Mouse (Mus musculus): Measurements from ENCODE around the gene Fstl5. TPM values are rescaled to one million over a fixed set of nuclear protein-coding genes. Genes with fewer than 3 reads are reported as not detected.

The Fstl5 gene
- polyA plus RNA-seq, 2 experiments, result 0.23 to 1.1 TPM

GRCm38 (mm10) chr3:76593148-76593547, 519.1 kb downstream of the Fstl5 start:
- Histone ChIP-seq H3K36me3 (ENCODE audit: control insufficient read depth, insufficient read depth, low read length) (no peaks in the 10 kb centered on the region), H3K27me3 (ENCODE audit: control insufficient read depth, insufficient read depth, low read length) (no peaks in the 10 kb centered on the region), H3K27ac (replicated peaks; ENCODE audit: low read depth, low read length) (no peak overlapping the region), H3K9me3 (ENCODE audit: control insufficient read depth, low read length) (no peaks in the 10 kb centered on the region), H3K9ac (ENCODE audit: low read depth, low read length, severe bottlenecking) (no peak overlapping the region), H3K4me2 (replicated peaks; ENCODE audit: low read depth, low read length, severe bottlenecking) (no peak overlapping the region), H3K4me1 (ENCODE audit: control insufficient read depth, insufficient read depth, low read length) (no peaks in the 10 kb centered on the region), H3K4me3 (replicated peaks; ENCODE audit: low read length) (no peak overlapping the region)
- no peak for TF ChIP-seq POLR2A (IDR thresholded peaks at IDR 0.05; ENCODE audit: borderline replicate concordance, extremely low read depth, insufficient read depth, insufficient read length)
- 71% methylated on average over 4 of the region's 4 CpGs for WGBS
- ATAC-seq (ENCODE audit: low FRiP score, low read depth), result no peak
- no peak for DNase-seq (ENCODE audit: low spot score)

DNA sequence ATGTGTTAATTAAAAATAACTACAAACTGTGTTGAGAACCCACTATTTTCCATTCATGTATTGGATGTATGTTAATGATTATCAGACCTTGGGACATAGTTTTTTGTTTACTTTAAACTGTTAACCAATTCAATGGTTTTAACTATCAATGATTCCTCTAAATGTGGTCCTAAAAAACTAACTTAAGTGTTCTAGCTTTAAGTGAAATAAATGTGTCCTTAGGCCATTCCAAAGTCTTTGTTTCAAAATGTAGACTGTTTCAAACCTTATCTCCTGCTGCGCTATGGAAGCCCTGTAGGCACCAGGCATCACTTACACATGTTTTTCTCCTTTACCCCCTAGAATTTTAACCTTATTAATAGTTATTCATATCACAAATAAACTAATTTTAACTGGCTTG, 546.0 kb downstream of the Fstl5 start:
- Histone ChIP-seq H3K27ac (replicated peaks; ENCODE audit: low read depth, low read length) (no peak overlapping the region), H3K36me3 (ENCODE audit: control insufficient read depth, insufficient read depth, low read length) (no peaks in the 10 kb centered on the region), H3K9me3 (ENCODE audit: control insufficient read depth, low read length) (no peaks in the 10 kb centered on the region), H3K27me3 (ENCODE audit: control insufficient read depth, insufficient read depth, low read length) (no peaks in the 10 kb centered on the region), H3K4me3 (replicated peaks; ENCODE audit: low read length) (no peak overlapping the region), H3K4me2 (replicated peaks; ENCODE audit: low read depth, low read length, severe bottlenecking) (no peak overlapping the region), H3K9ac (ENCODE audit: low read depth, low read length, severe bottlenecking) (no peak overlapping the region), H3K4me1 (ENCODE audit: control insufficient read depth, insufficient read depth, low read length) (no peaks in the 10 kb centered on the region)
- no peak for DNase-seq (ENCODE audit: low spot score)
- WGBS, result 91% methylated on average over 1 of the region's 1 CpGs
- ATAC-seq (ENCODE audit: low FRiP score, low read depth), result no peak
- TF ChIP-seq POLR2A (IDR thresholded peaks at IDR 0.05; ENCODE audit: borderline replicate concordance, extremely low read depth, insufficient read depth, insufficient read length), result no peak

- Histone ChIP-seq H3K4me2 (replicated peaks; ENCODE audit: low read depth, low read length, severe bottlenecking) (no peak overlapping the region), H3K36me3 (ENCODE audit: control insufficient read depth, insufficient read depth, low read length) (no peaks in the 10 kb centered on the region), H3K9ac (ENCODE audit: low read depth, low read length, severe bottlenecking) (no peak overlapping the region), H3K4me1 (ENCODE audit: control insufficient read depth, insufficient read depth, low read length) (no peaks in the 10 kb centered on the region), H3K9me3 (ENCODE audit: control insufficient read depth, low read length) (no peaks in the 10 kb centered on the region), H3K4me3 (replicated peaks; ENCODE audit: low read length) (no peak overlapping the region), H3K27me3 (ENCODE audit: control insufficient read depth, insufficient read depth, low read length) (no peaks in the 10 kb centered on the region), H3K27ac (replicated peaks; ENCODE audit: low read depth, low read length) (no peak overlapping the region)
- TF ChIP-seq POLR2A (IDR thresholded peaks at IDR 0.05; ENCODE audit: borderline replicate concordance, extremely low read depth, insufficient read depth, insufficient read length), result no peak
- ATAC-seq (ENCODE audit: low FRiP score, low read depth) (no peak), DNase-seq (ENCODE audit: low spot score) (no peak)
- WGBS, result 80% methylated on average over 1 of the region's 1 CpGs
These were observed 580.2 kb downstream of the Fstl5 start for GRCm38 (mm10) chr3:76654243-76654642.

DNA sequence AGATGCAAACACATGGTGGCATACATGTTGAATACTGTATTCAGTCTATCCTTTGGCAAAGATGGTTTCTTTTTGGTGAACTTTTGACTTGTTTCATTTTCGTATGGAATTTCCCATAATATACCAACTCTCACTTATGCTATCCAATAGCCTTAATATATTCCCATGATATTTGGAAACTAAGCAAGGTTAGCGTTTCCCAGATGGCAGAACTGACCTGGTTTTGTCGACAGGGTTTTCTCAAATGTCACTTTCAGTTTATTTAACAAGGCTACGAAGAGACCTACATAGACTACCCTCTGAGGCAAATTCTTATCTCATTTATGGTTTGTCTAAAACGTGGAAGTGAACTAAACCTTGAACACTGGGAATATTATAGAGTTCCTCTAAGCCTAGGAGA, 596.8 kb downstream of the Fstl5 start:
- 61% methylated on average over 5 of the region's 5 CpGs for WGBS
- no peak for TF ChIP-seq POLR2A (IDR thresholded peaks at IDR 0.05; ENCODE audit: borderline replicate concordance, extremely low read depth, insufficient read depth, insufficient read length)
- no peaks in the 10 kb centered on the region for H3K9me3 ChIP-seq (ENCODE audit: control insufficient read depth, low read length)
- ATAC-seq (ENCODE audit: low FRiP score, low read depth) (no peak), DNase-seq (ENCODE audit: low spot score) (no peak)
- H3K9ac ChIP-seq (ENCODE audit: low read depth, low read length, severe bottlenecking), result no peak overlapping the region
- no peak overlapping the region for H3K4me3 ChIP-seq (replicated peaks; ENCODE audit: low read length)
- H3K4me2 ChIP-seq (replicated peaks; ENCODE audit: low read depth, low read length, severe bottlenecking), result no peak overlapping the region
- no peaks in the 10 kb centered on the region for H3K4me1 ChIP-seq (ENCODE audit: control insufficient read depth, insufficient read depth, low read length)
- H3K36me3 ChIP-seq (ENCODE audit: control insufficient read depth, insufficient read depth, low read length), result no peaks in the 10 kb centered on the region
- H3K27ac ChIP-seq (replicated peaks; ENCODE audit: low read depth, low read length), result no peak overlapping the region
- H3K27me3 ChIP-seq (ENCODE audit: control insufficient read depth, insufficient read depth, low read length), result no peaks in the 10 kb centered on the region

GRCm38 (mm10) chr3:76676006-76676405, 601.9 kb downstream of the Fstl5 start:
- 80% methylated on average over 3 of the region's 3 CpGs for WGBS
- no peak for TF ChIP-seq POLR2A (IDR thresholded peaks at IDR 0.05; ENCODE audit: borderline replicate concordance, extremely low read depth, insufficient read depth, insufficient read length)
- no peak for DNase-seq (ENCODE audit: low spot score)

More at GRCm38 (mm10) chr3:76676006-76676405, 601.9 kb downstream of the Fstl5 start:
- no peak overlapping the region for H3K4me2 ChIP-seq (replicated peaks; ENCODE audit: low read depth, low read length, severe bottlenecking)
- no peak overlapping the region for H3K27ac ChIP-seq (replicated peaks; ENCODE audit: low read depth, low read length)
- ATAC-seq (ENCODE audit: low FRiP score, low read depth), result no peak
- H3K4me3 ChIP-seq (replicated peaks; ENCODE audit: low read length), result no peak overlapping the region
- no peaks in the 10 kb centered on the region for H3K27me3 ChIP-seq (ENCODE audit: control insufficient read depth, insufficient read depth, low read length)
- H3K36me3 ChIP-seq (ENCODE audit: control insufficient read depth, insufficient read depth, low read length), result no peaks in the 10 kb centered on the region
- no peak overlapping the region for H3K9ac ChIP-seq (ENCODE audit: low read depth, low read length, severe bottlenecking)
- no peaks in the 10 kb centered on the region for H3K4me1 ChIP-seq (ENCODE audit: control insufficient read depth, insufficient read depth, low read length)
- H3K9me3 ChIP-seq (ENCODE audit: control insufficient read depth, low read length), result no peaks in the 10 kb centered on the region
